26 mouse cellular contexts compared by ENCODE assay signal in the genomic region with DNA sequence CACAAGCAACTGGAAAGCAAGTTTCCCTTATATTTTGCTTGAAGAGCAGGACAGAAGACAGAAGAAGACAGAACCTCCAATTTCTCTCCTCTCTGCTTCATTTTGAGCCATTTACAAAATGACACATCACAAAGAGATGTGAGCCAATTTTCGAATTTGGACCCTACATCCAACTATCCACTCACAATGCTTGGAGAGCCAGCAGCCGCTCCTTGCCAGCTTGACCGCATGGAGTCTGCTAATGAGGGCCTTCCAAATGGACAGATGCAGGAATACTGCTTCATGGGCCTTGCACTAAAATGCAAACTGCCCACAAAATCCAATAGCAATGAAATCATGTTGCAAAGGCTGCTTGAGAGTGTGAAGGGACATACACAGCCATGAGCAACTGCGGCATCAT. TPM values are rescaled to one million over a fixed set of nuclear protein-coding genes. Genes with fewer than 3 reads are reported as not detected.
A peak's percentile ranks its signal among the peaks of the same experiment; 100 is the strongest.
DNase-seq lines count a peak whose midpoint lies in the region; ATAC-seq lines count a peak whose summit lies in the region.
"Had no signal": no experiment of that assay in that cellular context is flagged by ENCODE, and none has a peak within 500 bp of the region (broad histone marks: within the 10 kb centered on the region; RNA-seq: fewer than 3 reads in every experiment).

No protein-coding gene starts in this region.

- DNase-seq in cerebellum, postnatal 4 days (ENCODE audit: low spot score in 2 of 2): no peak
- peak; percentile 55 to 68 for DNase-seq in cerebellum, adult 18-20 months
- DNase-seq in cerebellum, adult 9-11 months: peak; percentile 74
- DNase-seq in cerebellum, postnatal 36 days: peak; percentile 43 to 52
- no peak for DNase-seq in lung, adult 18-20 months
- DNase-seq in neural tube, embryonic 10.5 days (ENCODE audit: extremely low spot score, low spot score): no peak
- DNase-seq: adrenal gland, postnatal 14 days; B cell, adult 2 months; gastrocnemius, adult 2 months; gastrocnemius, postnatal 36 days; heart, adult 18-20 months; heart, postnatal 10 days; heart, postnatal 4 days had no signal

- H3K4me3 ChIP-seq in kidney, embryonic 14.5 days (ENCODE audit: low read length): no peak overlapping the region
- H3K4me3 ChIP-seq: embryonic facial prominence, embryonic 15.5 days; erythroblast, embryonic 14.5 days; forebrain, embryonic 10.5 days; gastrocnemius, adult 2 months; heart, embryonic 10.5 days; hindbrain, embryonic 12.5 days had no signal

- no peak overlapping the region for H3K9ac ChIP-seq in kidney, embryonic 14.5 days (ENCODE audit: low read depth, low read length)
- H3K9ac ChIP-seq: embryonic facial prominence, embryonic 15.5 days; hindbrain, embryonic 12.5 days had no signal

- H3K4me1 ChIP-seq in kidney, embryonic 14.5 days (ENCODE audit: control insufficient read depth, insufficient read depth, low read length): no peaks in the 10 kb centered on the region
- H3K4me1 ChIP-seq: embryonic facial prominence, embryonic 15.5 days; forebrain, embryonic 10.5 days; heart, embryonic 10.5 days; hindbrain, embryonic 12.5 days had no signal

- H3K27ac ChIP-seq in kidney, embryonic 14.5 days (ENCODE audit: low read depth, low read length): no peak overlapping the region
- H3K27ac ChIP-seq: embryonic facial prominence, embryonic 15.5 days; forebrain, embryonic 10.5 days; gastrocnemius, adult 2 months; heart, embryonic 10.5 days; hindbrain, embryonic 12.5 days had no signal

- H3K4me2 ChIP-seq in kidney, embryonic 14.5 days (replicated peaks; ENCODE audit: low read depth, low read length): no peak overlapping the region
- H3K4me2 ChIP-seq: embryonic facial prominence, embryonic 15.5 days; hindbrain, embryonic 12.5 days had no signal

- peak; percentile 83 for ATAC-seq in cerebellum, adult (ENCODE audit: insufficient number of reproducible peaks, low FRiP score, low TSS enrichment)
- ATAC-seq in kidney, embryonic 14.5 days (ENCODE audit: low FRiP score, low TSS enrichment): no peak
- ATAC-seq: activated CD4-positive, CD25-positive, alpha-beta regulatory T cell, adult 4 months; forebrain, embryonic 14.5 days; hindbrain, embryonic 16.5 days; inflammation-experienced regulatory T-cells, adult 6 months; intestine, postnatal 0 days; Patski had no signal

- 84% methylated on average over 4 of the region's 4 CpGs for WGBS in kidney, embryonic 14.5 days

- no peaks in the 10 kb centered on the region for H3K27me3 ChIP-seq in kidney, embryonic 14.5 days (ENCODE audit: control insufficient read depth, insufficient read depth, low read length)
- H3K27me3 ChIP-seq: embryonic facial prominence, embryonic 15.5 days; hindbrain, embryonic 12.5 days; Patski had no signal

- H3K9me3 ChIP-seq in kidney, embryonic 14.5 days (ENCODE audit: control insufficient read depth, low read length): no peaks in the 10 kb centered on the region
- H3K9me3 ChIP-seq: embryonic facial prominence, embryonic 15.5 days; forebrain, embryonic 10.5 days; heart, embryonic 10.5 days; hindbrain, embryonic 12.5 days had no signal

- no peaks in the 10 kb centered on the region for H3K36me3 ChIP-seq in kidney, embryonic 14.5 days (ENCODE audit: control insufficient read depth, insufficient read depth, low read length)
- H3K36me3 ChIP-seq: embryonic facial prominence, embryonic 15.5 days; forebrain, embryonic 10.5 days; heart, embryonic 10.5 days; hindbrain, embryonic 12.5 days had no signal

RNA-seq across cellular contexts. Expression of a gene that starts 47.2 kb away (rescaled TPM):
- polyA plus RNA-seq in kidney, embryonic 14.5 days (2014; fragmentation: Nextera tagmentation; extraction: Ambion mirVana): 0.61 and 1.4 TPM in 2 replicates
- polyA plus RNA-seq: erythroblast, embryonic 14.5 days had no signal

Comparison
In these comparisons a context has a peak if more than half of its experiments do, and no peak if none do; other contexts are left out.
1. DNase-seq: peak in cerebellum, adult 18-20 months (2 of 2), cerebellum, adult 9-11 months (single experiment) and cerebellum, postnatal 36 days (2 of 2); none in cerebellum, postnatal 4 days (0 of 2), lung, adult 18-20 months (0 of 2) and neural tube, embryonic 10.5 days (single experiment).